Mouse (Mus musculus) brain, embryonic 14.5 days (tissue): ENCODE data around the gene Gas7.

Experiments used
- CTCF ChIP-seq: fragments of 200-500 bp; IDR thresholded peaks from 2 replicates; pipeline ENCODE4 v1.5.1; 2012; ENCODE audit warnings: inconsistent platforms, mild to moderate bottlenecking, moderate library complexity, borderline replicate concordance; ENCODE audit not compliant: insufficient read depth, insufficient read length; ENCODE audit errors: extremely low read depth
- POLR2A ChIP-seq: fragments of 200-500 bp; IDR thresholded peaks from 2 replicates; pipeline ENCODE4 v1.6.1; 2012; ENCODE audit warnings: mild to moderate bottlenecking, inconsistent platforms, borderline replicate concordance; ENCODE audit not compliant: poor library complexity, insufficient read depth, insufficient read length, severe bottlenecking; ENCODE audit errors: extremely low read depth

DNA sequence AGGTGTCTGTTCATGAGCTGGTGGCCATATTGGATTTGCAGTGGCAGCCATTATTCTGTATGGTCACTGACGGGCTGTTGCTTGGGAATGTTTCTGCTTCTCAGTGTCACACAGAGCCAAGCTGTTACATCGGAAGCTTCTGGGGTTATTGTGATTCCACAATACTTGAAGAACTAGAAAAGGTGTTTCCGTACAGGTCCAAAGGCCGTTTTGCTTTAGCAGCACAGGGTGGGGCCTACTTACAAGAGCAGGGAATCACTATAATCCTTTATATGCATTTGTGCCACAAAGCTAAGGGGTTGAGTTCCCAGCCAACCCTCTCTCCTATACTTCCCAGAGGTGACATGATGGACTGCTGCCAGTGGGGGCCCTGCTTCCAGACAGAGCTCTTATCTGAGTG lies 127.3 kb downstream of the Gas7 start:
- TF ChIP-seq POLR2A (no peak), CTCF (no peak)
